Mouse (Mus musculus): ENCODE results near the gene Ehd4.

DNA sequence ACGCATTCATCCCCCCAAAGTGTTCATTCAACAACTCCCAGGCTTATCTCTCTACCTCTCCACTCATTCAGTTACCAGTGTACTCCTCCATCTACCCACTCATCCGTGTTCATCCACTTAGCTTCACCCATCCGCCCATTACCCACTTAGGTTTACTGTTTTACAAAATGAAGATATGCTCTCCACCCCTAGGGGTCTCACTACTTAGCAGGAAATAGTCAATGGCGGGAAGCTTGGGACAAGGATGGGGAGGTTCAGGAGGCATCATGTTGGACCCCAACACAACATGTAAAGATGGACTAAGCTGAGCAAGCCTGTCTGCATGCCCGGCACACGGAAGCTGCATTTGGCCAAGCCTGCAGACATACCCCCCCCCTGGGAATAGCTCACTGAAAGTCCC, 89.8 kb downstream of the Ehd4 start:
- TF ChIP-seq ELF1 (IDR thresholded peaks at IDR 0.05; ENCODE audit: low read depth, low read length): no peak
- no peak for TF ChIP-seq ETS1 (IDR thresholded peaks at IDR 0.05; ENCODE audit: low read depth, low read length)
- no peak for TF ChIP-seq SIN3A (IDR thresholded peaks at IDR 0.05; ENCODE audit: low read length)
- TF ChIP-seq POLR2A (IDR thresholded peaks at IDR 0.05; ENCODE audit: control insufficient read depth in 1 of 2, insufficient read depth in 1 of 2, low read depth in 1 of 2, low read length in 2 of 2, poor library complexity in 1 of 2): no peak
- peak; percentile 9 to 49 (median 23); a peak in 3 of 6 replicates for TF ChIP-seq CTCF (IDR thresholded peaks at IDR 0.05 in 2 of 3, conservative IDR thresholded peaks at IDR 0.05 in 1 of 3; ENCODE audit: control insufficient read depth in 1 of 3, insufficient read depth in 1 of 3, low read depth in 2 of 3, low read length in 3 of 3, poor library complexity in 1 of 3, severe bottlenecking in 1 of 3)
- no peak for TF ChIP-seq TAL1 (IDR thresholded peaks at IDR 0.05; ENCODE audit: low read length)
- no peak for TF ChIP-seq ZKSCAN1 (IDR thresholded peaks at IDR 0.05; ENCODE audit: low read depth, low read length)
- no peak for TF ChIP-seq JUND (IDR thresholded peaks at IDR 0.05; ENCODE audit: low read depth, low read length)
